Mouse (Mus musculus) forebrain, embryonic 14.5 days (tissue): ENCODE measurements around the gene Tnnc2. TPM values are rescaled to one million over a fixed set of nuclear protein-coding genes. Genes with fewer than 3 reads are reported as not detected.

Source experiments
- polyA plus RNA-seq: library from polyadenylated mRNA; unstranded; fragments of >200 nt; fragmentation: Nextera tagmentation; extraction: Ambion mirVana; gene quantifications from 2 replicates; pipeline ENCODE4 v1.2.1, GENCODE M21; 2014

Tnnc2 gene
- polyA plus RNA-seq, 1 experiment from 2014 or later: not detected

Other genes with a start within 250 kb of the Tnnc2 start
- gene Wfdc2, start 217.6 kb downstream of the Tnnc2 start, polyA plus RNA-seq: 5.2 and 5.8 TPM in 2 replicates
- not detected in 2 replicates for gene Spint3, start 206.5 kb downstream of the Tnnc2 start, polyA plus RNA-seq
- not detected in 2 replicates for gene Wfdc6a, start 194.5 kb downstream of the Tnnc2 start, polyA plus RNA-seq
- not detected in 2 replicates for gene Eppin, start 186.4 kb downstream of the Tnnc2 start, polyA plus RNA-seq
- gene Wfdc6b, start 166.4 kb downstream of the Tnnc2 start, polyA plus RNA-seq: not detected in 2 replicates
- gene Wfdc8, start 166.3 kb downstream of the Tnnc2 start, polyA plus RNA-seq: not detected in 2 replicates
- not detected in 2 replicates for gene Wfdc16, start 141.2 kb downstream of the Tnnc2 start, polyA plus RNA-seq
- not detected in 2 replicates for gene Wfdc10, start 123.9 kb downstream of the Tnnc2 start, polyA plus RNA-seq
- gene Wfdc9, start 123.4 kb downstream of the Tnnc2 start, polyA plus RNA-seq: not detected in 2 replicates
- not detected in 2 replicates for gene Wfdc11, start 105.9 kb downstream of the Tnnc2 start, polyA plus RNA-seq
- not detected in 2 replicates for gene Wfdc13, start 94.9 kb downstream of the Tnnc2 start, polyA plus RNA-seq
- gene Spint4, start 81.5 kb downstream of the Tnnc2 start, polyA plus RNA-seq: not detected in 2 replicates
- gene Spint5, start 64.7 kb downstream of the Tnnc2 start, polyA plus RNA-seq: not detected in 2 replicates
- gene Wfdc3, start 34.0 kb downstream of the Tnnc2 start, polyA plus RNA-seq: 0.35 and 0.77 TPM in 2 replicates
- gene Dnttip1, start 34.0 kb downstream of the Tnnc2 start, polyA plus RNA-seq: 62.2 and 64.9 TPM in 2 replicates
- 162 and 198 TPM in 2 replicates for gene Ube2c, start 10.1 kb downstream of the Tnnc2 start, polyA plus RNA-seq
- 20.4 and 22.8 TPM in 2 replicates for gene Snx21, start 5.9 kb upstream of the Tnnc2 start, polyA plus RNA-seq
- 12.0 and 14.3 TPM in 2 replicates for gene Acot8, start 24.9 kb upstream of the Tnnc2 start, polyA plus RNA-seq
- 13.0 and 15.0 TPM in 2 replicates for gene Zswim3, start 25.1 kb upstream of the Tnnc2 start, polyA plus RNA-seq
- 19.5 and 23.5 TPM in 2 replicates for gene Zswim1, start 42.7 kb upstream of the Tnnc2 start, polyA plus RNA-seq
- 0.30 TPM in 1 of 2 replicates, not detected in the other for gene Spata25, start 48.6 kb upstream of the Tnnc2 start, polyA plus RNA-seq
- 79.5 and 84.4 TPM in 2 replicates for gene Ctsa, start 52.9 kb upstream of the Tnnc2 start, polyA plus RNA-seq
- gene Neurl2, start 53.5 kb upstream of the Tnnc2 start, polyA plus RNA-seq: 3.9 and 5.8 TPM in 2 replicates
- gene Pltp, start 77.7 kb upstream of the Tnnc2 start, polyA plus RNA-seq: 58.4 and 80.3 TPM in 2 replicates
- 83.9 and 85.1 TPM in 2 replicates for gene Pcif1, start 99.3 kb upstream of the Tnnc2 start, polyA plus RNA-seq
- 8.9 and 13.4 TPM in 2 replicates for gene Zfp335, start 131.8 kb upstream of the Tnnc2 start, polyA plus RNA-seq
- 12.8 and 15.5 TPM in 2 replicates for gene Mmp9, start 160.8 kb upstream of the Tnnc2 start, polyA plus RNA-seq
- 15.1 and 17.7 TPM in 2 replicates for gene Slc12a5, start 180.8 kb upstream of the Tnnc2 start, polyA plus RNA-seq